Mouse (Mus musculus) cortical plate, adult 2 months (tissue): ENCODE measurements around the gene Tex12. TPM values are rescaled to one million over a fixed set of nuclear protein-coding genes. Genes with fewer than 3 reads are reported as not detected.

Experiments used
- H3K27ac ChIP-seq: fragments of 200-500 bp; 2 replicates; pipeline ENCODE4 v1.5.1; 2012; ENCODE audit warnings: low read length, control low read depth, inconsistent platforms; ENCODE audit not compliant: insufficient read depth
- H3K4me1 ChIP-seq: fragments of 200-500 bp; 2 replicates; pipeline ENCODE4 v1.6.1; 2011; ENCODE audit warnings: low read length; ENCODE audit not compliant: control insufficient read depth, insufficient read depth
- H3K4me3 ChIP-seq: fragments of 200-500 bp; 2 replicates; pipeline ENCODE4 v1.5.1; 2011; ENCODE audit warnings: mild to moderate bottlenecking, low read length, control low read depth; ENCODE audit not compliant: insufficient read depth
- CTCF ChIP-seq: fragments of 200-500 bp; IDR thresholded peaks from 2 replicates; pipeline ENCODE4 v1.5.1; 2011; ENCODE audit warnings: mild to moderate bottlenecking, control low read depth, low read length; ENCODE audit not compliant: insufficient read depth; ENCODE audit errors: extremely low read depth
- POLR2A ChIP-seq: fragments of 200-500 bp; IDR thresholded peaks from 2 replicates; pipeline ENCODE4 v1.6.1; 2011; ENCODE audit warnings: mild to moderate bottlenecking, low read length, control low read depth; ENCODE audit not compliant: insufficient read depth; ENCODE audit errors: extremely low read depth
- polyA plus RNA-seq: library from polyadenylated mRNA; depleted of rRNA; stranded (reverse); fragments of >200 nt; gene quantifications from 2 replicates; pipeline ENCODE4 v1.2.3, GENCODE M21; 2012

Gene Tex12
- polyA plus RNA-seq, 1 experiment, result not detected

- no peak for TF ChIP-seq CTCF
- TF ChIP-seq POLR2A, result no peak
- Histone ChIP-seq H3K4me1 (no peaks in the 10 kb centered on the region; the same call in 1 of the 2 replicates), H3K4me3 (no peak overlapping the region), H3K27ac (no peak overlapping the region)
These were observed 23.8 kb downstream of the Tex12 start for GRCm38 (mm10) chr9:50537295-50537694.

GRCm38 (mm10) chr9:50536603-50537135 lies 24.5 kb downstream of the Tex12 start:
- H3K4me1 ChIP-seq, result no peaks in the 10 kb centered on the region; the same call in 1 of the 2 replicates
- H3K27ac ChIP-seq, result no peak overlapping the region
- TF ChIP-seq POLR2A, result no peak
- TF ChIP-seq CTCF, result no peak
- H3K4me3 ChIP-seq, result no peak overlapping the region

- Histone ChIP-seq H3K4me1 (no peaks in the 10 kb centered on the region; the same call in 1 of the 2 replicates), H3K4me3 (no peak overlapping the region), H3K27ac (no peak overlapping the region)
- no peak for TF ChIP-seq CTCF
- TF ChIP-seq POLR2A, result no peak
These were observed 25.2 kb downstream of the Tex12 start for GRCm38 (mm10) chr9:50535930-50536329.

GRCm38 (mm10) chr9:50533791-50534190 lies 27.3 kb downstream of the Tex12 start:
- Histone ChIP-seq H3K27ac (no peak overlapping the region), H3K4me3 (no peak overlapping the region), H3K4me1 (no peaks in the 10 kb centered on the region)
- no peak for TF ChIP-seq POLR2A
- TF ChIP-seq CTCF, result no peak

- no peak overlapping the region for H3K27ac ChIP-seq
- TF ChIP-seq POLR2A, result no peak
- TF ChIP-seq CTCF, result no peak
- H3K4me3 ChIP-seq, result no peak overlapping the region
- no peaks in the 10 kb centered on the region for H3K4me1 ChIP-seq
These were observed 27.8 kb downstream of the Tex12 start for GRCm38 (mm10) chr9:50533328-50533727.

- Histone ChIP-seq H3K4me3 (no peak overlapping the region), H3K27ac (no peak overlapping the region), H3K4me1 (no peaks in the 10 kb centered on the region)
- TF ChIP-seq CTCF (peak; percentile 40; the same call in 1 of the 2 replicates), POLR2A (no peak)
These were observed 30.2 kb downstream of the Tex12 start for GRCm38 (mm10) chr9:50530890-50531289.

- Histone ChIP-seq H3K4me1 (no peaks in the 10 kb centered on the region), H3K4me3 (peak within 1 kb of the TSS; percentile 54), H3K27ac (peak within 1 kb of the TSS; percentile 63; the same call in 1 of the 2 replicates)
- peak; percentile 75 for TF ChIP-seq POLR2A
- peak; percentile 80 for TF ChIP-seq CTCF
These were observed 32.7 kb downstream of the Tex12 start, which contains the start of gene Pts for GRCm38 (mm10) chr9:50528293-50528892. Pts (minus strand) TSS chr9:50528724.

- Histone ChIP-seq H3K4me1 (no peaks in the 10 kb centered on the region), H3K27ac (no peak overlapping the region), H3K4me3 (peak overlapping the region; percentile 54)
- no peak for TF ChIP-seq POLR2A
- no peak for TF ChIP-seq CTCF
These were observed 33.3 kb downstream of the Tex12 start for GRCm38 (mm10) chr9:50527860-50528259.

- TF ChIP-seq CTCF (no peak), POLR2A (no peak)
- no peak overlapping the region for H3K27ac ChIP-seq
- no peak overlapping the region for H3K4me3 ChIP-seq
- 0 out of 2 replicates have a peak, but pooled peaks cover 2% of the 10 kb centered on the region for H3K4me1 ChIP-seq
These were observed 35.5 kb downstream of the Tex12 start for GRCm38 (mm10) chr9:50525585-50525984.

- Histone ChIP-seq H3K4me1 (0 out of 2 replicates have a peak, but pooled peaks cover 2% of the 10 kb centered on the region), H3K4me3 (no peak overlapping the region), H3K27ac (no peak overlapping the region)
- TF ChIP-seq CTCF (no peak), POLR2A (no peak)
These were observed 36.2 kb downstream of the Tex12 start for GRCm38 (mm10) chr9:50524936-50525335.
